Mouse (Mus musculus) cortical plate, adult 2 months (tissue): ENCODE measurements around the gene Mvk.

ENCODE experiments used
- CTCF ChIP-seq: fragments of 200-500 bp; IDR thresholded peaks from 2 replicates; pipeline ENCODE4 v1.5.1; 2011; ENCODE audit warnings: mild to moderate bottlenecking, control low read depth, low read length; ENCODE audit not compliant: insufficient read depth; ENCODE audit errors: extremely low read depth
- POLR2A ChIP-seq: fragments of 200-500 bp; IDR thresholded peaks from 2 replicates; pipeline ENCODE4 v1.6.1; 2011; ENCODE audit warnings: mild to moderate bottlenecking, low read length, control low read depth; ENCODE audit not compliant: insufficient read depth; ENCODE audit errors: extremely low read depth

- no peak for TF ChIP-seq POLR2A
- TF ChIP-seq CTCF = peak; percentile 78
These were observed 17.2 kb downstream of the Mvk start for GRCm38 (mm10) chr5:114461238-114461637.
